Mouse (Mus musculus) B cell, adult (primary cell): Measurements from ENCODE around the gene D730048I06Rik. TPM values are rescaled to one million over a fixed set of nuclear protein-coding genes. Genes with fewer than 3 reads are reported as not detected.

Experiments
- total RNA-seq: library from RNA; stranded (reverse); gene quantifications from 4 replicates; pipeline ENCODE4 v1.2.4, GENCODE M21; 2023; ENCODE audit not compliant: inconsistent age

The D730048I06Rik gene
- total RNA-seq, result not detected in 4 replicates

GRCm38 (mm10) chr9:35790001-35790400 is at the start of gene D730048I06Rik, which contains the start of gene Gm27235:
Gene D730048I06Rik, minus strand, starts transcription at chr9:35790112.
Gene Gm27235, minus strand, starts transcription at chr9:35790101.

GRCm38 (mm10) chr9:35778009-35778408 is 11.9 kb downstream of the D730048I06Rik start, which contains the start of gene Gm17727:
Gene Gm17727, minus strand, starts transcription at chr9:35778109.

GRCm38 (mm10) chr9:35740749-35741148 is 49.2 kb downstream of the D730048I06Rik start, which contains the start of gene Gm17677:
Gene Gm17677, plus strand, starts transcription at chr9:35741049.

Other genes starting within 250 kb of the D730048I06Rik start
- gene Ddx25, start 231.6 kb downstream of the D730048I06Rik start, total RNA-seq, result 1.7 to 2.2 TPM (median 2.1 TPM) in 4 replicates
- gene Pus3, start 231.5 kb downstream of the D730048I06Rik start, total RNA-seq, result 23.6 to 26.1 TPM (median 25.5 TPM) in 4 replicates
- not detected in 4 replicates for gene Pate2, start 219.8 kb downstream of the D730048I06Rik start, total RNA-seq
- 14.7 to 15.8 TPM (median 15.5 TPM) in 4 replicates for gene Hyls1, start 219.7 kb downstream of the D730048I06Rik start, total RNA-seq
- not detected in 4 replicates for gene Pate4, start 178.2 kb downstream of the D730048I06Rik start, total RNA-seq
- not detected in 4 replicates for gene Pate3, start 141.9 kb downstream of the D730048I06Rik start, total RNA-seq
- not detected in 4 replicates for gene Pate1, start 102.7 kb downstream of the D730048I06Rik start, total RNA-seq
- gene Gm17677, start 49.1 kb downstream of the D730048I06Rik start, total RNA-seq, result not detected in 4 replicates
- gene Gm17727, start 12.0 kb downstream of the D730048I06Rik start, total RNA-seq, result not detected in 4 replicates
- not detected in 4 replicates for gene Gm27235, start within 50 bp of the D730048I06Rik start, total RNA-seq
- gene 9230110F15Rik, start 54.0 kb upstream of the D730048I06Rik start, total RNA-seq, result not detected in 4 replicates
- gene 9230113P08Rik, start 118.3 kb upstream of the D730048I06Rik start, total RNA-seq, result not detected in 4 replicates